Mouse (Mus musculus) ES-E14 (cell line): ENCODE results near the gene Hist1h2aa.

Source experiments
- HCFC1 ChIP-seq: IDR thresholded peaks from 2 replicates; pipeline ENCODE4 v1.6.1; 2012; ENCODE audit warnings: low read length, inconsistent platforms, borderline replicate concordance; ENCODE audit not compliant: insufficient read depth
- MAFK ChIP-seq: IDR thresholded peaks from 2 replicates; pipeline ENCODE4 v1.6.1; 2014; ENCODE audit warnings: mild to moderate bottlenecking, low read depth, low read length, inconsistent platforms; ENCODE audit not compliant: insufficient read depth
- ZC3H11A ChIP-seq: IDR thresholded peaks from 2 replicates; pipeline ENCODE4 v1.6.1; 2012; ENCODE audit warnings: low read depth, mild to moderate bottlenecking, inconsistent platforms, low read length, borderline replicate concordance

DNA sequence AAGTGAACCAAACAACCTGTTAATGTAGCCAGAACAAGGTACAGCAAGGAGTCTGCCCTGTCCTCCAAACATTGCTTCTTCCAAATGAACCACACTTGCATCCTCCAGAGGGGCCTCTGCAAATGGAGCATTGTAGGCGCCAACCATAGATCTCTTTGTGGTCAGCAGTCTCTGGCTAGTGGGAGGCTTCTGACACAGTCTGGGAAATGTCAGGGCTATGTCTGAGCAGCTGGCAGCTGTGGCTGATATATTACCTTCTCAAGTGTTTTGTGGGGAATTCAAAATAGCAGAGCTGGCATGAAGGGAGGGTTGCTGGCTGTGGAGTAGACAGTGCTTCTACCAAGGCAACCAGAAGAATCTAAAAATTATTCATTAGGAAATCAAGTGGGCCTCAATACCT, 18.1 kb upstream of the Hist1h2aa start:
- TF ChIP-seq ZC3H11A (no peak), HCFC1 (no peak), MAFK (no peak)
